Mouse (Mus musculus): ENCODE results near the gene Rbak. TPM values are rescaled to one million over a fixed set of nuclear protein-coding genes. Genes with fewer than 3 reads are reported as not detected.

Gene Rbak
- polyA plus RNA-seq, 1 experiment from 2014 or later, result 13.3 TPM

- ATAC-seq (ENCODE audit: insufficient number of reproducible peaks, low FRiP score, low TSS enrichment, low read depth) (no peak), DNase-seq (ENCODE audit: low spot score) (no peak)
- WGBS, result 6% methylated on average over 1 of the region's 1 CpGs
Measured at GRCm38 (mm10) chr5:143122673-143123072, 57.9 kb downstream of the Rbak start.

More at GRCm38 (mm10) chr5:143122673-143123072, 57.9 kb downstream of the Rbak start:
- no peak overlapping the region for H3K4me2 ChIP-seq (ENCODE audit: low read depth, severe bottlenecking)
- H3K9ac ChIP-seq (ENCODE audit: low read length), result no peak overlapping the region
- H3K27ac ChIP-seq (replicated peaks; ENCODE audit: low read depth, low read length), result no peak overlapping the region
- no peaks in the 10 kb centered on the region for H3K36me3 ChIP-seq (ENCODE audit: control insufficient read depth, insufficient read depth, low read length)
- H3K9me3 ChIP-seq (ENCODE audit: control insufficient read depth, low read length), result no peaks in the 10 kb centered on the region
- H3K4me3 ChIP-seq (ENCODE audit: low read depth, low read length), result no peak overlapping the region
- no peaks in the 10 kb centered on the region for H3K27me3 ChIP-seq (ENCODE audit: control insufficient read depth, insufficient read depth, low read length)
- H3K4me1 ChIP-seq (ENCODE audit: control insufficient read depth, insufficient read depth, low read length), result no peaks in the 10 kb centered on the region

Small RNAs within 50 kb of the gene (microRNA-seq; reads per million reads assigned to microRNA genes)
- gene Gm44405, result not detected

Other genes starting within 250 kb of the Rbak start
- gene Fscn1, start 220.4 kb downstream of the Rbak start, polyA plus RNA-seq (2014; fragmentation: Nextera tagmentation; extraction: Ambion mirVana), result 678 and 708 TPM in 2 replicates
- 36.6 and 37.7 TPM in 2 replicates for gene Rnf216, start 67.8 kb downstream of the Rbak start, polyA plus RNA-seq (2014; fragmentation: Nextera tagmentation; extraction: Ambion mirVana)
- not detected in 2 replicates for gene Olfr718-ps1, start 33.2 kb downstream of the Rbak start, polyA plus RNA-seq (2014; fragmentation: Nextera tagmentation; extraction: Ambion mirVana)
- not detected in 2 replicates for gene Spdye4b, start 242 bp upstream of the Rbak start, polyA plus RNA-seq (2014; fragmentation: Nextera tagmentation; extraction: Ambion mirVana)
- gene Spdye4a, start 46.1 kb upstream of the Rbak start, polyA plus RNA-seq (2014; fragmentation: Nextera tagmentation; extraction: Ambion mirVana), result not detected in 2 replicates
- 20.8 and 23.3 TPM in 2 replicates for gene Zfp12, start 54.4 kb upstream of the Rbak start, polyA plus RNA-seq (2014; fragmentation: Nextera tagmentation; extraction: Ambion mirVana)
- 2.0 and 3.4 TPM in 2 replicates for gene Zfp316, start 89.2 kb upstream of the Rbak start, polyA plus RNA-seq (2014; fragmentation: Nextera tagmentation; extraction: Ambion mirVana)
- gene Zfp853, start 112.8 kb upstream of the Rbak start, polyA plus RNA-seq (2014; fragmentation: Nextera tagmentation; extraction: Ambion mirVana), result 0.08 TPM in 1 of 2 replicates, not detected in the other
- 52.5 and 53.4 TPM in 2 replicates for gene E130309D02Rik, start 134.6 kb upstream of the Rbak start, polyA plus RNA-seq (2014; fragmentation: Nextera tagmentation; extraction: Ambion mirVana)
- 74.1 and 75.1 TPM in 2 replicates for gene Zdhhc4, start 148.5 kb upstream of the Rbak start, polyA plus RNA-seq (2014; fragmentation: Nextera tagmentation; extraction: Ambion mirVana)
- 0.31 and 0.88 TPM in 2 replicates for gene Grid2ip, start 176.6 kb upstream of the Rbak start, polyA plus RNA-seq (2014; fragmentation: Nextera tagmentation; extraction: Ambion mirVana)
- gene Kdelr2, start 223.1 kb upstream of the Rbak start, polyA plus RNA-seq (2014; fragmentation: Nextera tagmentation; extraction: Ambion mirVana), result 265 and 281 TPM in 2 replicates